Mouse (Mus musculus) embryonic facial prominence, embryonic 13.5 days (tissue): ENCODE data around the gene B3gnt7. TPM values are rescaled to one million over a fixed set of nuclear protein-coding genes. Genes with fewer than 3 reads are reported as not detected.

Source experiments
- ATAC-seq: fragments of 200-750 bp; cut with Nextera tagmentation; 2 replicates; pipeline ENCODE4 v1.8.0; 2017; ENCODE audit warnings: low read depth; ENCODE audit not compliant: insufficient number of reproducible peaks, insufficient read depth, low FRiP score, low TSS enrichment
- H3K27ac ChIP-seq: fragments of 300-500 bp; sonication (generic); 2 replicates; pipeline ENCODE4 v1.5.1; 2015; ENCODE audit warnings: moderate library complexity, mild to moderate bottlenecking, inconsistent platforms
- H3K27me3 ChIP-seq: fragments of 300-500 bp; sonication (generic); 2 replicates; pipeline ENCODE4 v1.6.1; 2015; ENCODE audit warnings: mild to moderate bottlenecking, inconsistent platforms
- H3K36me3 ChIP-seq: fragments of 300-500 bp; sonication (generic); 2 replicates; pipeline ENCODE4 v1.6.1; 2015; ENCODE audit warnings: mild to moderate bottlenecking, inconsistent platforms
- H3K4me1 ChIP-seq: fragments of 300-500 bp; sonication (generic); 2 replicates; pipeline ENCODE4 v1.6.1; 2015; ENCODE audit warnings: inconsistent platforms
- H3K4me2 ChIP-seq: fragments of 300-500 bp; sonication (generic); 2 replicates; pipeline ENCODE4 v1.6.1; 2015; ENCODE audit warnings: moderate library complexity, mild to moderate bottlenecking, inconsistent platforms
- H3K4me3 ChIP-seq: fragments of 300-500 bp; sonication (generic); 2 replicates; pipeline ENCODE4 v1.5.1; 2015; ENCODE audit warnings: mild to moderate bottlenecking, inconsistent platforms
- H3K9ac ChIP-seq: fragments of 300-500 bp; sonication (generic); 2 replicates; pipeline ENCODE4 v1.6.1; 2015; ENCODE audit warnings: mild to moderate bottlenecking, inconsistent platforms
- H3K9me3 ChIP-seq: fragments of 300-500 bp; sonication (generic); 2 replicates; pipeline ENCODE4 v1.6.1; 2016; ENCODE audit warnings: inconsistent platforms
- WGBS: fragments of 180-500 bp; shearing (Covaris S2); methylation state at CpG from one replicate; pipeline ENCODE4 v1.1.7; 2015; ENCODE audit warnings: mixed read lengths; 5-methylcytosine and 5-hydroxymethylcytosine counted together
- microRNA-seq: library from miRNA; unstranded; fragments of <30 nt; microRNA quantifications from one replicate; pipeline ENCODE4, GENCODE M21; 2016
- polyA plus RNA-seq: library from polyadenylated mRNA; unstranded; fragments of >200 nt; fragmentation: Nextera tagmentation; extraction: Ambion mirVana; gene quantifications from 2 replicates; pipeline ENCODE4 v1.2.1, GENCODE M21; 2015

B3gnt7 gene
- polyA plus RNA-seq, 1 experiment from 2014 or later = 6.7 TPM

GRCm38 (mm10) chr1:86347716-86348045, 45.0 kb downstream of the B3gnt7 start:
- no peak overlapping the region for H3K9ac ChIP-seq
- WGBS = 55% methylated on average over 1 of the region's 1 CpGs
- no peak overlapping the region for H3K4me3 ChIP-seq
- H3K9me3 ChIP-seq = no peaks in the 10 kb centered on the region
- H3K27ac ChIP-seq = no peak overlapping the region
- no peak for ATAC-seq
- H3K36me3 ChIP-seq = peaks cover 66% of the 10 kb centered on the region
- H3K4me2 ChIP-seq = no peak overlapping the region
- no peaks in the 10 kb centered on the region for H3K27me3 ChIP-seq
- no peaks in the 10 kb centered on the region for H3K4me1 ChIP-seq

GRCm38 (mm10) chr1:86348083-86348482, 45.5 kb downstream of the B3gnt7 start:
- ATAC-seq = no peak
- 67% methylated on average over 1 of the region's 1 CpGs for WGBS
- Histone ChIP-seq H3K27ac (no peak overlapping the region), H3K36me3 (peaks cover 69% of the 10 kb centered on the region), H3K9me3 (no peaks in the 10 kb centered on the region), H3K4me1 (no peaks in the 10 kb centered on the region), H3K4me3 (no peak overlapping the region), H3K9ac (no peak overlapping the region), H3K27me3 (no peaks in the 10 kb centered on the region), H3K4me2 (no peak overlapping the region)

DNA sequence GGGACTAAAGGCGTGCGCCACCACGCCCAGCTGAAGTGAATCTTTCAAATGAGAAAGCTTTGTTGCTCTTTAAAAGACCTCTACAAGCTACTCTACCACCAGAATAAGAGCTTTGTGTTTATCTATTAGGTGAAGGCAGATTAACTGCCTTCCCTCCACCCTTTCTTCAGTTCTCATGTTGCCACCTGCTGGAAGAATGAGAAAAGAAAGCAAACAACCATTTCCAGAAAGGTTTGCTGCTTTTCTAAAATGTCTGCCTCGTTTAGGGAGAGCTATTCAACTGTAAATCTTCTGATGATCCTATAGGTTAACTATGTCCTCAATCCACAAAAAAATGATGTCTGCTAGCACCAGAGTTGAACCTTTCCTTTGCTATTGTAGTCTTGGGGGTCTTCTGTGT, 46.2 kb downstream of the B3gnt7 start:
- Histone ChIP-seq H3K27me3 (no peaks in the 10 kb centered on the region), H3K9me3 (no peaks in the 10 kb centered on the region), H3K4me3 (no peak overlapping the region), H3K4me1 (no peaks in the 10 kb centered on the region), H3K36me3 (peaks cover 76% of the 10 kb centered on the region), H3K4me2 (no peak overlapping the region), H3K27ac (no peak overlapping the region), H3K9ac (no peak overlapping the region)
- no peak for ATAC-seq
- WGBS = 81% methylated on average over 4 of the region's 4 CpGs

- Histone ChIP-seq H3K36me3 (peaks cover 80% of the 10 kb centered on the region), H3K9me3 (no peaks in the 10 kb centered on the region), H3K4me1 (no peaks in the 10 kb centered on the region), H3K4me2 (no peak overlapping the region), H3K4me3 (no peak overlapping the region), H3K27me3 (no peaks in the 10 kb centered on the region), H3K9ac (no peak overlapping the region), H3K27ac (no peak overlapping the region)
- no peak for ATAC-seq
- 94% methylated on average over 3 of the region's 3 CpGs for WGBS
Observed at GRCm38 (mm10) chr1:86349201-86349600, 46.6 kb downstream of the B3gnt7 start.

- Histone ChIP-seq H3K9ac (no peak overlapping the region), H3K9me3 (no peaks in the 10 kb centered on the region), H3K27me3 (no peaks in the 10 kb centered on the region), H3K4me3 (no peak overlapping the region), H3K4me2 (no peak overlapping the region), H3K4me1 (no peaks in the 10 kb centered on the region), H3K36me3 (peaks cover 85% of the 10 kb centered on the region), H3K27ac (no peak overlapping the region)
- ATAC-seq = no peak
- 87% methylated on average over 1 of the region's 1 CpGs for WGBS
Observed at GRCm38 (mm10) chr1:86349696-86350095, 47.1 kb downstream of the B3gnt7 start.

- no peaks in the 10 kb centered on the region for H3K9me3 ChIP-seq
- WGBS = 85% methylated on average over 8 of the region's 8 CpGs
- H3K4me1 ChIP-seq = no peaks in the 10 kb centered on the region
- H3K4me3 ChIP-seq = no peak overlapping the region
- H3K27me3 ChIP-seq = no peaks in the 10 kb centered on the region
- H3K27ac ChIP-seq = no peak overlapping the region
- H3K9ac ChIP-seq = no peak overlapping the region
- no peak overlapping the region for H3K4me2 ChIP-seq
- H3K36me3 ChIP-seq = peaks cover 88% of the 10 kb centered on the region
- ATAC-seq = no peak
Observed at GRCm38 (mm10) chr1:86350576-86350975, 47.9 kb downstream of the B3gnt7 start.

- no peaks in the 10 kb centered on the region for H3K9me3 ChIP-seq
- WGBS = 82% methylated on average over 2 of the region's 2 CpGs
- no peak overlapping the region for H3K9ac ChIP-seq
- peaks cover 83% of the 10 kb centered on the region for H3K36me3 ChIP-seq
- H3K4me2 ChIP-seq = no peak overlapping the region
- H3K4me3 ChIP-seq = no peak overlapping the region
- ATAC-seq = no peak
- H3K4me1 ChIP-seq = peaks cover 11% of the 10 kb centered on the region
- H3K27me3 ChIP-seq = no peaks in the 10 kb centered on the region
- H3K27ac ChIP-seq = no peak overlapping the region
Observed at GRCm38 (mm10) chr1:86354186-86354585, 51.6 kb downstream of the B3gnt7 start.

Small RNA genes lying within 50 kb of the gene (microRNA-seq; reads per million reads assigned to microRNA genes)
- gene mmu-mir-3535 = 23.9 reads per million, percentile 36 among the genes with 10 or more reads in this experiment

Other genes with a start within 250 kb of the B3gnt7 start
- gene Psmd1, start 238.4 kb upstream of the B3gnt7 start, polyA plus RNA-seq = 161 and 174 TPM in 2 replicates
- 0.73 and 0.81 TPM in 2 replicates for gene Htr2b, start 190.9 kb upstream of the B3gnt7 start, polyA plus RNA-seq
- not detected in 2 replicates for gene Gm21972, start 169.2 kb upstream of the B3gnt7 start, polyA plus RNA-seq
- gene Armc9, start 148.1 kb upstream of the B3gnt7 start, polyA plus RNA-seq = 31.5 and 32.7 TPM in 2 replicates
- 390 and 452 TPM in 2 replicates for gene Ncl, start 56.6 kb downstream of the B3gnt7 start, polyA plus RNA-seq
- gene Nmur1, start 123.4 kb downstream of the B3gnt7 start, polyA plus RNA-seq = not detected in 2 replicates
- not detected in 2 replicates for gene Tex44, start 123.5 kb downstream of the B3gnt7 start, polyA plus RNA-seq
- gene Ptma, start 223.9 kb downstream of the B3gnt7 start, polyA plus RNA-seq = 3,278 and 3,456 TPM in 2 replicates